Mouse (Mus musculus): ENCODE measurements around the gene Olfr56. TPM values are rescaled to one million over a fixed set of nuclear protein-coding genes. Genes with fewer than 3 reads are reported as not detected.

Olfr56 gene
- total and polyA plus RNA-seq, 2 experiments from 2014 or later: 1.7 TPM; not detected in 1

DNA sequence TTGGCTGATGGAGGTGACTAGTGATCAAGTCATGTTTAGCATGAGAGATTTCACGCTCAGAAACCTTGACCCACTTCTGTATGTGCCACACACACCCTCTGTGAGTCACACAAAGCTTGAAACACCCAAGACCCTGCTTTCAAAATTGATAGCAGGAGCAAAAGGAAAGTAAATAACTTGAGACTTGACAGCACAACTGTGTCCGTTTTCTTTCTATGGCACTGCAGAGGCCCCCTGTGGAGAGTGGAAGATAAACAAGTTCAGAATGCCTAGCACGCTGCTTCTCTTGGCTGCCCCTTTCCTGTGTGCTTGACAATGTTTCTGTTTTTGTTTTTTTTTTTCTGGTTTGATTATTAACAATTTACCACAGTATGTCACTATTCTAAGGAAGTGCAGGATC is 106.2 kb downstream of the Olfr56 start:
- Histone ChIP-seq H3K4me2 (ENCODE audit: low read depth, low read length) (no peak overlapping the region), H3K27ac (ENCODE audit: low read depth) (0 out of 2 replicates have a peak overlapping the region, but pooled peaks have one; percentile 8), H3K9me3 (replicated peaks; ENCODE audit: control insufficient read depth, low read length) (no peaks in the 10 kb centered on the region), H3K36me3 (replicated peaks; ENCODE audit: control insufficient read depth, insufficient read depth, low read length) (no peaks in the 10 kb centered on the region), H3K4me3 (ENCODE audit: low read depth, low read length) (no peak overlapping the region), H3K4me1 (ENCODE audit: control insufficient read depth, insufficient read depth) (peaks cover 7% of the 10 kb centered on the region; the same call in 1 of the 2 replicates), H3K9ac (replicated peaks; ENCODE audit: low read depth, low read length) (no peak overlapping the region), H3K27me3 (ENCODE audit: control insufficient read depth, insufficient read depth, low read length) (no peaks in the 10 kb centered on the region)
- ATAC-seq (ENCODE audit: insufficient read depth, low read depth): no peak
- TF ChIP-seq CTCF (IDR thresholded peaks at IDR 0.05; ENCODE audit: low read depth): peak; percentile 32; the same call in 1 of the 2 replicates
- no peak for TF ChIP-seq EP300 (IDR thresholded peaks at IDR 0.05; ENCODE audit: low read depth)
- WGBS: 39% methylated on average over 3 of the region's 3 CpGs
- no peak for DNase-seq (ENCODE audit: low spot score)

DNA sequence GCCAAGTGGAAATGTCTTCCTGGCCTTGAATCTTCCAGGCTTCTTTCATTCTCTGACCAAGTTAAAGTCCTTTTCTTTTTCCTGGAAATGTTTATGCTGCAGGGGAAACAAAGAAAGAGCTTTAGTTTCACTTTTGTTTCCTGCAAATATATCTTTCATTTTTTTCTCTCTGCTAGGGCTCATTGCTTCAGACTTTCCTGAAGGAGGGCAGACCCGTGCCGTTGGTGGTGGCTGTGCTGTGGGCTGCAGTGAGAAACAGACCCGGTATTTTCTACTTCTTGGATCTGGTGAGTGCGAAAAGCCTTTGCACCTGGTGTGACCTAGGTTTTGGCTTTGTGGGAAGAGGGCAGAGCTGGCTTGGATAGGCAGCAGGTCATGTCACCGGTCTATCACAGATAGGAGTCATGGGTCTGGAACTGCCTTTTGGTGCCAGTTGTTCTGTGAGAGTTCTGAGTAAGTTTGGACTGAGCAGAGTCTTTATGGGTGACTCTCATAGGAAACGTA is 108.2 kb downstream of the Olfr56 start:
- Histone ChIP-seq H3K9me3 (replicated peaks; ENCODE audit: control insufficient read depth, low read length) (no peaks in the 10 kb centered on the region), H3K4me2 (ENCODE audit: low read depth, low read length) (peak overlapping the region; percentile 39; the same call in 1 of the 2 replicates), H3K27me3 (ENCODE audit: control insufficient read depth, insufficient read depth, low read length) (no peaks in the 10 kb centered on the region), H3K4me3 (ENCODE audit: low read depth, low read length) (peak overlapping the region; percentile 6; the same call in 1 of the 2 replicates), H3K9ac (replicated peaks; ENCODE audit: low read depth, low read length) (no peak overlapping the region), H3K27ac (ENCODE audit: low read depth) (peak overlapping the region; percentile 47; the same call in 1 of the 2 replicates), H3K36me3 (replicated peaks; ENCODE audit: control insufficient read depth, insufficient read depth, low read length) (no peaks in the 10 kb centered on the region), H3K4me1 (ENCODE audit: control insufficient read depth, insufficient read depth) (peaks cover 4% of the 10 kb centered on the region; the same call in 1 of the 2 replicates)
- 62% methylated on average over 6 of the region's 6 CpGs for WGBS
- TF ChIP-seq EP300 (IDR thresholded peaks at IDR 0.05; ENCODE audit: low read depth) (no peak), CTCF (IDR thresholded peaks at IDR 0.05; ENCODE audit: low read depth) (no peak)
- no peak for ATAC-seq (ENCODE audit: insufficient read depth, low read depth)
- no peak for DNase-seq (ENCODE audit: low spot score)

DNA sequence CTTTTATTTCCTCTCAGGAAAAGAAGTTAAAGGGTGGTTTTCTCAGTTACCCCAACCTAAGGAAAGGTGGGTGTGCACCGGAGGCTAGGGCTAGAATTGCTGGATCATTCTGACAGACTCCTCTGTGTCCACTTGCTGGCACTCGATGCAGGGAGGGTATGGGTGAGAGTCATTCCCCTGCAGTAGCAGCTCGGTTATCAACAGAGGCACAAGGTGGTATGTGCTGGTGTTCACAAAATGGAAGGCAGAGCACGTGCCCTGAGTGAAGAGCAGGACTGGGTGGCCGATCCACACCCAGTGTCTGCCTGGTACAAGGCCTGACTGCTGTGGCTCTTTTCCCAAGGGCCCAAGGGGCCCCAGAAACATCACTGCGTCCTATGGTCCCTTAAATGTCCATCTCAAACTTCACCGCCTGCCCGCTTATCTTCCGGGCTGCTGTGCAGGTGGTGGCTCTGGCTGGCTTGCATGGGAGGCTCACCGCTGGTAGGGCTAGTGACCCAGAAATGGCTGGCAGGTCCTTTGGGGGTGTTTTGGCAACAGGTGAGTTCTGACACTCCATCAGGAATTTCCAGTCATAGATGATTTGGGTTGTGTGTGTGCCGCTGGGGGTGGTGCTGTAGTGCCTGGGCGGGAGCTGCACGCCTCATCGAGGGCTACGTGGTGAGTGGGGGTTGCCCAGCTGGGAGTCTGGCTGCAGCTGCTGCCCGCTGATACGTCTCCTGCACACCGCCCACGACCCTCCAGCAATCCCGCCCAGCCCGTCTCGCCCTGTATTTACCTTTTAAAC is 109.3 kb downstream of the Olfr56 start:
- H3K36me3 ChIP-seq (replicated peaks; ENCODE audit: control insufficient read depth, insufficient read depth, low read length): no peaks in the 10 kb centered on the region
- no peaks in the 10 kb centered on the region for H3K27me3 ChIP-seq (ENCODE audit: control insufficient read depth, insufficient read depth, low read length)
- ATAC-seq (ENCODE audit: insufficient read depth, low read depth) (peak; percentile 39; the same call in 1 of the 2 replicates), DNase-seq (ENCODE audit: low spot score) (no peak)
- TF ChIP-seq CTCF (IDR thresholded peaks at IDR 0.05; ENCODE audit: low read depth) (no peak), EP300 (IDR thresholded peaks at IDR 0.05; ENCODE audit: low read depth) (no peak)
- H3K4me2 ChIP-seq (ENCODE audit: low read depth, low read length): peak overlapping the region; percentile 54
- 31% methylated on average over 22 of the region's 22 CpGs for WGBS
- peaks cover 2% of the 10 kb centered on the region; the same call in 1 of the 2 replicates for H3K4me1 ChIP-seq (ENCODE audit: control insufficient read depth, insufficient read depth)
- peak overlapping the region; percentile 24; the same call in 1 of the 2 replicates for H3K4me3 ChIP-seq (ENCODE audit: low read depth, low read length)
- no peak overlapping the region; the same call in 1 of the 2 replicates for H3K27ac ChIP-seq (ENCODE audit: low read depth)
- H3K9me3 ChIP-seq (replicated peaks; ENCODE audit: control insufficient read depth, low read length): no peaks in the 10 kb centered on the region
- 0 out of 2 replicates have a peak overlapping the region, but pooled peaks have one; percentile 15 for H3K9ac ChIP-seq (replicated peaks; ENCODE audit: low read depth, low read length)

DNA sequence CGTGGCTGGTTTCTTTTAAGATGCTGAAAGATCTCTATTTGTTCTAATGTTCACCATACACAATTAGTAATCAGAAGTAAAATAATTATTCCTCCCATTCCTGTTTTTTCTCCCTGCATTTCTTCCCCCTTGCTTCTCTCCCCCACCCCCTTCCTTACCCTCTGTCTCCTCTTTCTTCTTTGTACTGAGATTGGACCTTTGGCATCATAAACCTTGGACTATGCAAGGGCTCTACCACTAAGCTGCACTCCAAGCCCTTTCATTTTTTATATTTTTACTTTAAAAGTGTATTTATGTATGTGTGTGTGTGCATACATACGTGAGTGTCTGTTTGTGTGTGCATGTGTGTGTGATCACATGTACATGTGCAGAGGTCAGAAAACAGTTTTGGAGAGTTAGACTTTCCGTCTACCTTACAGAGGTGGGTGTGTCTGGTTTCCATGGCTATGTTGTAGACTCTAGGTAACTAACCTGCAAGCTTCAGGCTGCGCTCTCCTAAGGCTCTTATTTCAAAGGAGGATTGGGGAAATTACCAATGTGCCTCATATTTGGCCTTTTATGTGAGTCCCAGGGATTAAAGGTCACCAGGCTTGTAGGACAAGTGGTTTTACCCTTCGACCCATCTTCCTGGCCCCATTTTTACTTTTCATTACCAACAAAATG is 110.4 kb downstream of the Olfr56 start:
- WGBS: 87% methylated on average over 5 of the region's 5 CpGs
- Histone ChIP-seq H3K4me2 (ENCODE audit: low read depth, low read length) (no peak overlapping the region; the same call in 1 of the 2 replicates), H3K36me3 (replicated peaks; ENCODE audit: control insufficient read depth, insufficient read depth, low read length) (no peaks in the 10 kb centered on the region), H3K9me3 (replicated peaks; ENCODE audit: control insufficient read depth, low read length) (no peaks in the 10 kb centered on the region), H3K4me1 (ENCODE audit: control insufficient read depth, insufficient read depth) (no peaks in the 10 kb centered on the region; the same call in 1 of the 2 replicates), H3K27ac (ENCODE audit: low read depth) (no peak overlapping the region), H3K27me3 (ENCODE audit: control insufficient read depth, insufficient read depth, low read length) (no peaks in the 10 kb centered on the region), H3K9ac (replicated peaks; ENCODE audit: low read depth, low read length) (no peak overlapping the region), H3K4me3 (ENCODE audit: low read depth, low read length) (no peak overlapping the region)
- ATAC-seq (ENCODE audit: insufficient read depth, low read depth) (no peak), DNase-seq (ENCODE audit: low spot score) (no peak)
- no peak for TF ChIP-seq EP300 (IDR thresholded peaks at IDR 0.05; ENCODE audit: low read depth)
- no peak for TF ChIP-seq CTCF (IDR thresholded peaks at IDR 0.05; ENCODE audit: low read depth)

DNA sequence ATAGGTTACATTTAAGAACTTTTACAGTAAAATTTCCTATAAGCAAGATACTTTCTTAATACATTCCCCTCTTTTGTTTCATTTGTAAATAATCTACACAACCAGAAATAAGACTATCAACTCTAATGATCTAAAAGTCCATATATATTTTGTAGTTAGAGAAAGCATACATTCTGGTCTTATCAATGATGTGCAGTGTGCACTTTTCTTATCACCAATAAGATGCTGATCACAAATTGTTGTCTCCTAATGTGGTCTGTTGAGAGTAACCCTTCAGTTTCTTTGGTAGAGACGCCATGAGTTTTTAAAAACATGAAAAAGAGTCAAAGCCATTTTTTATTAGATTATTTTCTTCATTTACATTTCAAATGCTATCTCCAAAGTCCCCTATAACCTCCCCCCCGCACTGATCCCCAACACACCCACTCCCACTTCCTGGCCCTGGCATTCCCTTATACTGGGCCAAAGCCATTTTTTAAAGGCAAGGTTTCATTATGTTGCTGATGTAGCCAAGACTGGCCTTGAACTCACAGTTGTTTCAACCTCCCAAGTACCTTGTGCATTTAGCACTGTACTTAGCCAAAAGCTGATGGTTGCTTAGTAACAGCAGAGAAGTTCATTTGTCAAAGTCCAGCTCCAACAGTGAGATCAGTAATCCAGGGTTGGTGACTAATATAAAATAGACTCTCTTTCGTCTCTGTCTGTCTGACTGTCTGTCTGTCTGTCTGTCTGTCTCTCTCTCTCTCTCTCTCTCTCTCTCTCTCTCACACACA is 111.2 kb downstream of the Olfr56 start:
- no peaks in the 10 kb centered on the region for H3K4me1 ChIP-seq (ENCODE audit: control insufficient read depth, insufficient read depth)
- no peaks in the 10 kb centered on the region for H3K9me3 ChIP-seq (replicated peaks; ENCODE audit: control insufficient read depth, low read length)
- WGBS: 69% methylated on average over 3 of the region's 3 CpGs
- H3K4me3 ChIP-seq (ENCODE audit: low read depth, low read length): no peak overlapping the region
- H3K27me3 ChIP-seq (ENCODE audit: control insufficient read depth, insufficient read depth, low read length): no peaks in the 10 kb centered on the region
- H3K9ac ChIP-seq (replicated peaks; ENCODE audit: low read depth, low read length): no peak overlapping the region
- H3K36me3 ChIP-seq (replicated peaks; ENCODE audit: control insufficient read depth, insufficient read depth, low read length): no peaks in the 10 kb centered on the region
- no peak overlapping the region for H3K4me2 ChIP-seq (ENCODE audit: low read depth, low read length)
- H3K27ac ChIP-seq (ENCODE audit: low read depth): no peak overlapping the region
- no peak for ATAC-seq (ENCODE audit: insufficient read depth, low read depth)
- no peak for DNase-seq (ENCODE audit: low spot score)
- TF ChIP-seq EP300 (IDR thresholded peaks at IDR 0.05; ENCODE audit: low read depth) (no peak), CTCF (IDR thresholded peaks at IDR 0.05; ENCODE audit: low read depth) (no peak)
